Mouse (Mus musculus): ENCODE measurements at regions not wholly inside any gene's neighbourhood (a gene's known extent, or its start where the extent isn't known, plus 50 kb on each side); places are given as distances from the start of the nearest gene placed in this dataset.

DNA sequence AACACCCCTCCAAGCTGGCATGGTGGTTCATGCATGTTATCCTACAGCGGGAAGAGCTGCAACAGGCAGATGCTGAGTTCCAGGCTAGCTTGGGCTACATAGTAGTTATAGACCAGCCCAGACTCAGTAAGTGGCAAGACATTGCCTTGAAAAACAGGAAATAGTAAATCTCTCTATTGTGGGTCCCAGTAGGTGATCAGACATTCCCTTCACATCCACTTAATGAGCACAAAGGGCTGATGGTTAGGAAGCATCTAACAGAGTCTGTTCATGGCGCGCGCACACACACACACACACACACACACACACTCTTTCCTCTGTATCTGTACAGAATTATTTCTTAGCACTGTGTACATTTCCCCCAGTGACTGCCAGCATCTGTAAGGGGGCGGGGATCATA, 64.0 kb upstream of the Map1b start:
- DNase-seq (ENCODE audit: extremely low spot score) = no peak

DNA sequence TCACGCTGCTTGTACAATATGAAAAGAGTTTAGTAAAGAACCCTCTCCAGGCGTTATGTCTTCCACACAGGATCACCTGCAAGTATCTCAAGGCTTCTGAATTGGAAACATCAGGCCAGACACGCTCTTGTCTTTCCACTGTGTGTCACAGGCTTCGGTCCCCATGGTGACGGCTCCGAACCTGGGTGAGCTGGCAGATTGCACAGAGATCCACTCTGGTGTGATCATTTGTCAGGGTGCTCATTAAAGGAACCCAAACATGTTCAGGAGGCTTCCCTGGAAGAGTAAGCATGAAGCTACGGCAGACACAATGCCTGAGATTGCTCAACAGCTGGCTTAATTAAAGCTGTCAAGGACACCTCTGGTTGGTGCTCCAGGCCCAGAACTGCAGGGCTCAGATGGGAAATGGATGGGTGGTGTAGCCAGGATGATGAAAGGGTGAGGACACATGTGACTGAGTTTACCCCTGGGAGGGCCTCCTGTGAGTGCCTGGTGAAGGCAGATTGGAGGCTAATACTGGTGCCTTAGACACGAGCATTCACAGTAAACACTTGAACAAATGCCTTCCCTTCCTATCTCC, 63.3 kb upstream of the Map1b start:
- no peak for DNase-seq (ENCODE audit: extremely low spot score)

DNA sequence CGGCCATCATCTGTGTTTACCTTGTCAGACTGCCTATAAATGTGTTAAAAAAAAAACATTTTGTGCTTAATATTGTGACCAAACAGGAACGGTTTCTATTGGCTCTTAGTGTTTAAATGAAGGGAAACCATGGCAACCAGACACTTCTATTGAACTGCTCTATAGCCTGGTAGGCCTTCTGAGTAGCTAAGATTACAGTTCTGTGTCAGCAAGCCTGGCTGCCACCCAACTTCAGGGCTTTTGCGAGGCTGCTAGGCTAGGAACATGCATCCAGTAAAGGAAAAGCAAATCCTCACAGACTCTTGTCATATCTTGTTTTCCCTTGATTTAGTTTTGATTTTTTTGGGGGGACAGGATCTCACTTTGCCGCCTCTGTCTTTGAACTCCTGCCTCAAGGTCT, 61.3 kb upstream of the Map1b start:
- no peak for DNase-seq (ENCODE audit: extremely low spot score)

DNA sequence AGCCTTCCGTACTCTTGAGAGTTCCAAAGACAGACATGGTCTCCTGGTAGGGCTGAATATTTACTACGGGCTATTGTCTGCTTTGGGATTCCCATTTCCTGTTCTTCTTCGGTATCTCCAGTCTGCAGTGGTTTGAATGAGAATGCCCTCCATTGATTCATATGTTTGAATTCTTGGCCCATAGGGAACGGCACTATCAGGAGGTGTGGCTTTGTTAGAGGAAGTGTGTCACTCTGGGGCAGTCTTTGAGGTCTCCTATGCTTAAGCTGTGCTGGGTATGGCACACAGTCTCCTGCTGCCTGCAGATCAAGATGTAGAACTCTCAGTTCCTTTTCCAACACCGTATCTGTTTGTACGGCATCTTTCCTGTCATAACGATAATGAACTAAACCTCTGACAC, 56.7 kb upstream of the Map1b start:
- no peak for DNase-seq (ENCODE audit: extremely low spot score)

DNA sequence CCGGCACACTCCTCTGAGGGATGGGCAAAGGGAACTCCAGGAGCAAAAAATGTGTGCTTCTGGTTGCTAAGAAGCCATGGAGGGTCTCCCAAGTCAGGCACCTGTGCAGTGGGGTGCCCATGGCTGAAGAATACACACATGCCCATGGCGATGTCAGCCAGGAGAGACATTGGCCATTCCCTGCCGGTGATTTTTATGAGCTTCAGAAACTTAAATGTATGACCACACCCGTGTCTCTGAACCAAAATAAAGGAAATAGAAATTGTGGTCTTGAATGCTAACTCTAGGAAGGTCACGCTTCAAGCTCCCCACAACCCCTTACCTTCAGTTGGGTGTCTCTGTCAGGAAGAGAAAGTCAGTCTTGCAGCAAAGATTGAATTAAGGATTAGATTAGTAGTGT, 56.0 kb upstream of the Map1b start:
- no peak for DNase-seq (ENCODE audit: extremely low spot score)
